Mouse (Mus musculus): ENCODE data around the gene Kat14. TPM values are rescaled to one million over a fixed set of nuclear protein-coding genes. Genes with fewer than 3 reads are reported as not detected.
A peak's percentile ranks its signal among the peaks of the same experiment; 100 is the strongest.

Gene Kat14
- total RNA-seq, 1 experiment from 2014 or later: 26.9 TPM

DNA sequence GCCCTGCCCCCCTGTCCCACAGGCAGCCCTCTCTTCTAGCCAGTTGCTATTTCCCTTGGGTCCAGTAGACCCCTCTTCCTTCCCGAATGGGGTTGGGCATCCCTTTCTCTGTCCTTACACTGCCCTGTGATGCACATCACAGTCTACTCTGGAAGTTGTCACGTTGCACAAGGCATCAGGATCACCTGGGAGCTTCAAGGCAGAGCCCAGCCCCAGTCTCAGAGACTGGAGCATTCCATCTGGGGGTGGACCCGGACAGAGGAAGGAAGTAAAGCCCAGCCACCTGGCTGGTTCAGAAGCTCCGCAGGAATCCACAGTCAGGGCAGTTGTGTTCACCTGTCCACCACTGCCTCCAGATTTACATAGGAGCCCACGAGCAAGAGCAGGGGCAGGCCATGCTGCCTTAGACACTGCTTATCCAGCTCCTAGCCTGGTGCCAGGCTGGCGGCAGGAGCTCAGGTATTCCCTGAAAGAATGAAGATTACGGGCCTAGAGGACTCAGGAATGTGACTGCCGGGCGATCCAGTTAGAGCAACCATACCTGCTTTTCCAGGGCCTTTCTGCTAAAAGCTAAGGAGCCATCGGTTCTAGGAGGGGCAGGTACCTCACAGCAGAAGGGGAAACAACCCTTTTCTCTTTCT lies 6.4 kb downstream of the Kat14 start:
- no peak for ATAC-seq (ENCODE audit: extremely low read depth, insufficient number of reproducible peaks, low FRiP score, poor library complexity, severe bottlenecking)

DNA sequence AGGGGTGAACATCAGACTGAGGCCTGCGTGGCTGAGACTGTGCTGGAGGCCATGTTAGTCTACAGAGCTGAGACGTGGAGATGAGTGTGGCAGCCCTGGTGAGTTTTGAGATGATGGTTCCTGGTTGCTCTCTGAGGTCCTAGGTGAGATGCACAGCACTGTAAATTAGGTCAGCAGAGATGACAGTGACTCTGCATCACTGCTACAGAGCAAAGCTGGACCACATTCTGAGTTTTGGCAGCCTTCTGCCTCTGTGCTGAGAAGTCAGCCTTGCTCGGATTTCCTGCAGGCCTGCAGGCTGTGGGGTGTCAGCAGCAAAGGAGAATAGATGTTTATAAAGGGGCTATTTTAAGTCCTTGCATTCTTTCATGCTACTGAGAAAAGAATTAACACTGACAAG lies 12.5 kb downstream of the Kat14 start:
- ATAC-seq (ENCODE audit: extremely low read depth, insufficient number of reproducible peaks, low FRiP score, poor library complexity, severe bottlenecking): no peak

DNA sequence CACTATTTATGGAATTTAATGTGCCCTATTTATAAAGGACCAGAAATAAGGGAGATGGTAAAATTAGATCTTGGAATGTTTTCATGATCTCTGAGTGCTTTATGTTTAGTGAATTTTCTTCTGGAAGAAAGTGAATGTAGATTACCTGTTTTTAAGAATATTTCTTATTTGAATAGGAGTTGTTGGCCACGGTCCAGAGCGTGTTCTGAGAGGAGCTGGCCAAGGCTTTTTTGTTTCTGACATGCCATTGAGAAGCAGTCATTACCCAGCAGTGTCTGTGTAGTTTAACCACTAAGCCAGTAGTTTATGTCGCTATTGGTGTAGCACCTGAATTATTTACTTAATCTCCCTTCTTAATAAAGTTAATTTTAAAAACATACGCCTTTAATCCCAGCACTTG lies 13.0 kb downstream of the Kat14 start:
- no peak for ATAC-seq (ENCODE audit: extremely low read depth, insufficient number of reproducible peaks, low FRiP score, poor library complexity, severe bottlenecking)

- no peak for ATAC-seq (ENCODE audit: extremely low read depth, insufficient number of reproducible peaks, low FRiP score, poor library complexity, severe bottlenecking)
Observed at GRCm38 (mm10) chr2:144382624-144383138, 13.9 kb downstream of the Kat14 start.

DNA sequence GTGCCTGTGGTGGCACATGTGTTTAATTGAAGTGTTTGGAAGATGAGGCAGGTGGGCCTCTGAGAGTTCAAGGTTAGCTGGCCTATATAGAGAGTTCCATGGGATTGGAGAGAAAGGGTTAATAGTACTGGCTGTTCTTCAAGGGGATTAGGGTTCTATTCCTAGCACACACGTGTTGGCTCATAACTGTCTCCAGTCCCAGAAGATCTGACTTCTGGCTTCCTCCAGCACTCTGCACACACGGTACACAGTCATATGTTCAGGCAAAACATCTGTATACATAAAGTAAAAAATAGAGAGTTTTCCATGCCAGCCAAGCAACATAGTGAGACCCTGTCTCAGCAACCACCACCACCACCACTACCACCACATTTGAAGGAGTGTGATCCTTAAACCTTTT lies 17.5 kb downstream of the Kat14 start:
- no peak for ATAC-seq (ENCODE audit: extremely low read depth, insufficient number of reproducible peaks, low FRiP score, poor library complexity, severe bottlenecking)

GRCm38 (mm10) chr2:144388416-144388815 lies 19.6 kb downstream of the Kat14 start:
- ATAC-seq (ENCODE audit: extremely low read depth, insufficient number of reproducible peaks, low FRiP score, poor library complexity, severe bottlenecking): no peak

- ATAC-seq (ENCODE audit: extremely low read depth, insufficient number of reproducible peaks, low FRiP score, poor library complexity, severe bottlenecking): no peak
Observed at GRCm38 (mm10) chr2:144399531-144399930, 30.7 kb downstream of the Kat14 start.

DNA sequence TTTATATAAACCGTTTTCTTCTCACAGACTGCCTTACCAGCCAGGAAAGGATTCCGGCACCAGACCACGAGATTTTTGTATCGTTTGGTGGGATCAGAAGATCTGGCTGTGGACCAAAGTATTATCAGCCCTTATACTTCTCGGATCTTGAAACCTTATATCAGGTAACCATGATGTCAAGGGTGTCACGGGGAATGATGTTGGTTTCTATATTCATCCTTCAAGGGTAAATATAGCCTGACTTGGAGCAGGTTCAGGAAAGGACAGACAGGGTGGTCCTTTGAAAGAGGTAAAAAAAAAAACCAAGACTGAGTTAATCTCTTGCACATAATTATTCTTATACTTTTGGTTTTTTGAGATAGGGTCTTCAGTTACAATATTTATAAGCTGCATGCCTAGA lies 31.9 kb downstream of the Kat14 start:
- no peak for ATAC-seq (ENCODE audit: extremely low read depth, insufficient number of reproducible peaks, low FRiP score, poor library complexity, severe bottlenecking)

DNA sequence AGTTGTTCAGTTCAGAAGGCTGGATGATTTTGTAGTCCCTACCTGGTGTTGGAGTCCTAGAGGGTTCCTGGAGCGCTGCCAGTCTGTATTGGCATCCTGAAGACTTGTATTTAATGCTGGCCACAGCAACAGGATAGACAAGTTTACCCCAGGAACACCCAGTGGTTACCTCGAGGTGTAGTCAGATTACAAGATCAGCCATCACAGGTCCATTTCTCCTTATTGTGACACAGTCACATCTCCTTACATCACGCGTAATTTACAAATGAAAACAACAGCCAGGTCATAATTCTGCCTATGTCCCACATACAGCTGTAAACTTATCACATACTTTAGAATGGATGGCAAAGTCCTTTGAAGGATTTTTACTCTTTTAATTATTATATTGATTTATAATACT lies 40.3 kb downstream of the Kat14 start:
- ATAC-seq (ENCODE audit: extremely low read depth, insufficient number of reproducible peaks, low FRiP score, poor library complexity, severe bottlenecking): no peak

- ATAC-seq (ENCODE audit: extremely low read depth, insufficient number of reproducible peaks, low FRiP score, poor library complexity, severe bottlenecking): no peak
Observed at GRCm38 (mm10) chr2:144410603-144411002, 41.8 kb downstream of the Kat14 start.

GRCm38 (mm10) chr2:144414646-144415045 lies 45.9 kb downstream of the Kat14 start:
- ATAC-seq (ENCODE audit: extremely low read depth, insufficient number of reproducible peaks, low FRiP score, poor library complexity, severe bottlenecking): no peak

DNA sequence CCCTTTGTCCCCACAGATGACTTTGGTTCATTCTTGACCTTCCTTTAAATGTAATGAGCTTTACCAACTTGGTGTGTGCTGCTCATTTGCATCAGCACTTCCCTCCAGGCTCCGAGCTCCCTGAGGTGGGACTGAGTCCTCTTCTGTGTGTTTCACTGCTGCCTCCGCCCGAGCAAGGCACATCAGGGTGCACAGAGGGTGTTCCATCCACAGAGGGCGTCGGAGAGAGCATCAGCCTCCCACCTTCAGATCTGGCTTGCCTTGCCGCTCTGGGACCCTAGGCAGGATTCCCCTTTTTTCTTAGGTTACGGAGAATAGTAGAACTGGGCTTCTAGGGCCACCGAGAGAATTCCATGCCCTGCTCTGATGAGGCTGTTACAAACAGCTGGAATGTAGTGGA lies 48.1 kb downstream of the Kat14 start:
- no peak for ATAC-seq (ENCODE audit: extremely low read depth, insufficient number of reproducible peaks, low FRiP score, poor library complexity, severe bottlenecking)

DNA sequence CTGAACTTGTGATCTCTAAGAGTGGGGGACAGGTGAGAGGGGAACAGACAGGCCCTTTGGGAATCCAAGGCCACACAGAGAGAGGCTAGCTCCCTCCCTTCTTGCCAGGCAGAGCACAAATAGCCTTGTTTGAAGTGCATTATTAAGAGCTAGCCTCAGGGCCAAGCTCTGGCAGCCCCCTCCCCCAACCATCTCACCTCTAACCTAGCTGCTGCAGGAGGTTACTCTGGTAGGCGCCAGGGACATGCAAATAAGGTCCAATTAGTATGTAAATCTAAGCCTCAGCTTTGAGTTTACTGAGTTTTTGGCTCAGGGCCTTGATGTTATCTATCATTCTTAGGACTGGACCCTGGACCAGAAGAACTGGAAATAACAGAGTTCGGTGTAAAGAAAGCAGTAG lies 49.3 kb downstream of the Kat14 start:
- no peak for ATAC-seq (ENCODE audit: extremely low read depth, insufficient number of reproducible peaks, low FRiP score, poor library complexity, severe bottlenecking)

DNA sequence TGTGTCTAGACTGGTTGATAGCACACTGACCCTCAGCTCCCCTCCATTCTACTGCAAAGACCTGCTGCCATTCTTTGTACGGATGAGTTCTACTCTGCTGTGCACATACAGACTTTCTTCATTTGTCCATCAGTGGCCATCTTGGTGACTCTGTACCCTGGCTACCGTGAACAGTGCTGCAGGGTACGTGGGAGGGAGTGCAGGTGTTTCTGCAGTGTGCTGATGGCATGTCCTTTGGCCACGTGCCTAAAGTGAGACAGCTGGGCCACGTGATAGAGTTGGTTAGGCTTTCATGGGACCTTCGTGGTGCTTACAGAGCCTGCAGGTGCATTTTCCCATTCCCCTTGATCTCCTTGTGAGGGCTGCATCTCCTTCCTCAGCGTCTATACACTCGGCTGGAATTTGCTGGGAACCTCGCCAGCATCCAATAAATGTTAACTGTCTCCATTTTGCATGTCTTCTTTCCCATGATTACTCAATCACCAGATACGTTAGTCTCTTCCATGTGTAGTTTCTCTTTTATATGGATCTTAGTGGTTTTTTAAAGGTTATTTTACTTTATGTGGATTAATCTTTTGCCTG lies 53.4 kb downstream of the Kat14 start:
- no peak for ATAC-seq (ENCODE audit: extremely low read depth, insufficient number of reproducible peaks, low FRiP score, poor library complexity, severe bottlenecking)

GRCm38 (mm10) chr2:144425761-144426160 lies 57.0 kb downstream of the Kat14 start:
- no peak for ATAC-seq (ENCODE audit: extremely low read depth, insufficient number of reproducible peaks, low FRiP score, poor library complexity, severe bottlenecking)

DNA sequence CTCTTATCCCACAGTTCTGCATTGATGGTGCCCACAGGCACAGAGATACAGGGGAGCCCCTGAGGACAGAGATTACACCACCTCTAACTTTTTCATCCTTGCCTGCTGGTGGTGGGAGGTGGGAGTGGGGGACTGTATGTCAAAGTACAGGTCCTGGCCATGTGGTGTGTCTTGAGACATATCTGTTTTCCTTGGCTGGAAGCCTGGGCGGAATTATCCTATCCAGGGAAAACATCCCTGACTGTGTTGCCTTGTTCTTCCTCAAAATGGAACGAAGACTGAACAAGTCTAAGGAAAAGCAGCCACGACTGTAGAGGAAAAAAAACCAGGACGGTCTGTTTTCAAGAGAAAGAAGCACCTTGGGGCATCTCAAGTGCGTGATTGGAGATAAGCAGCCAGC lies 59.1 kb downstream of the Kat14 start:
- ATAC-seq (ENCODE audit: extremely low read depth, insufficient number of reproducible peaks, low FRiP score, poor library complexity, severe bottlenecking): no peak

GRCm38 (mm10) chr2:144428659-144429058 lies 59.9 kb downstream of the Kat14 start:
- ATAC-seq (ENCODE audit: extremely low read depth, insufficient number of reproducible peaks, low FRiP score, poor library complexity, severe bottlenecking): no peak

DNA sequence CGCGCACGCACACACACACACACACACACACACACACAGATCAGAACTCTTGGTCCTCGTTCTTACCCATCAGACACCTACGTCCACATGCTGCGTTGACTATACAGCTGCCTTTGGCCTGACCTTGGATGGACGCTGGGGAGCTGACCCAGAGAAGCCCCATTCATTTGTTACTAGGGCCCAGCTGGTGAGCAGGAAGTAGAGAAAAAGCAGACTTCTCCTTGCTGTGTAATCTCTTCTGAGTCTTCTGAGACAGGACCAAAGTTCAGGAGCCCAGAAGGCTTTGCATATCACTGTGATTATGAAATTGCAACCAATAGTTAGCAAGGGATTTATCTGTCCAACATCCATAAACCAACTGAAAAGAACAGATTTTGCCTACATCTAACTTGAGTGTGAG lies 60.4 kb downstream of the Kat14 start:
- ATAC-seq (ENCODE audit: extremely low read depth, insufficient number of reproducible peaks, low FRiP score, poor library complexity, severe bottlenecking): no peak

- no peak for ATAC-seq (ENCODE audit: extremely low read depth, insufficient number of reproducible peaks, low FRiP score, poor library complexity, severe bottlenecking)
Observed at GRCm38 (mm10) chr2:144431286-144431825, 62.6 kb downstream of the Kat14 start.

DNA sequence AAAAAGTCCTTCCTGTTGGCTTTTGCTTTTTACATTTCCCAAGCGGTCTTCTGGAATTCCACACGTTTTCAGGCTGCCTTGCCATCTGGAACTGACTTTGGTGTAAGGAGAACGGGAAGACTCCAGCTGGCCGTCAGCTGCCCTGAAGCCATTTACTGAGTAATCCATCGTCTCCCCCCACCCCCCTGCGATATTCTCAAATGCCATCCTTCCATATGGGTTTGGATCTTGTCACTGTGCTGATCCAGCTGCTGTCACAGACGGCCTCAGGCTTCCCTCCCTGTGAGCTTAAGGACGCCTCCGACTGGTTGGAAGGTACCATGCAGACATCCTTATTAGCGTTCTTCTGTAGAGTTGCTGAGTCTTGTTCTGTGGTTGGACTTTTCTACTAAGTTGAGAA lies 66.9 kb downstream of the Kat14 start:
- no peak for ATAC-seq (ENCODE audit: extremely low read depth, insufficient number of reproducible peaks, low FRiP score, poor library complexity, severe bottlenecking)

- peak; percentile 37; the same call in 1 of the 2 replicates for ATAC-seq (ENCODE audit: extremely low read depth, insufficient number of reproducible peaks, low FRiP score, poor library complexity, severe bottlenecking)
Observed at GRCm38 (mm10) chr2:144438424-144438823, 69.6 kb downstream of the Kat14 start.

Data from neutrophil, adult 5-6 weeks (primary cell).